In the genomic region with DNA sequence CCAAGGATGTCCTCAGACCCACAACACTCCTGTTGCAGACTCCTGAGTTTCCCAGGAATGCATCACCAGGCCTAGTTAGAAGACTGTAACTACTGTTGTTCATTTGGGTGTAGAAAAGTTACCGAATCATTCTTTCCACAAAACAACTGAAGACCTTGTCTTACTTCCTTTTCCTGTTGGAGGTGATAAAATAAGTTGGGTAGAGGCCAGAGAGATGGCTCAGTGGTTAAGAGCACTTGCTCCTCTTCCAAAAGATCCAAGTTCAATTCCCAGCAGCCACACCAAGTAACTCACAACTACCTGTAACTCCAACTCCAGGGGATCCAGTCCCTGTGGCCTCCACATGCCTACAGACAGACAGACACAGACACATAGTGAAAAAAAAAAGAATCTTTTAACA, we compare ENCODE assay signal across 35 mouse cellular contexts. TPM values are rescaled to one million over a fixed set of nuclear protein-coding genes. Genes with fewer than 3 reads are reported as not detected.
"Had no signal": no experiment of that assay in that cellular context is flagged by ENCODE, and none has a peak within 500 bp of the region (broad histone marks: within the 10 kb centered on the region; RNA-seq: fewer than 3 reads in every experiment).

No protein-coding gene starts in this region.

- H3K4me2 ChIP-seq: heart, embryonic 12.5 days; heart, embryonic 13.5 days; heart, embryonic 15.5 days; hindbrain, embryonic 12.5 days; hindbrain, embryonic 13.5 days; hindbrain, embryonic 14.5 days; hindbrain, embryonic 15.5 days; intestine, embryonic 15.5 days; kidney, embryonic 15.5 days had no signal

- H3K4me3 ChIP-seq: heart, embryonic 12.5 days; heart, embryonic 13.5 days; heart, embryonic 15.5 days; hindbrain, embryonic 10.5 days; hindbrain, embryonic 12.5 days; hindbrain, embryonic 13.5 days; hindbrain, embryonic 15.5 days; intestine, embryonic 15.5 days; kidney, embryonic 15.5 days; layer of hippocampus, adult 2 months; left cerebral cortex, adult 2 months had no signal

- H3K9ac ChIP-seq: heart, embryonic 12.5 days; heart, embryonic 13.5 days; heart, embryonic 15.5 days; hindbrain, embryonic 12.5 days; hindbrain, embryonic 13.5 days; hindbrain, embryonic 14.5 days; hindbrain, embryonic 15.5 days; intestine, embryonic 15.5 days; kidney, embryonic 15.5 days had no signal

- ATAC-seq: hindbrain, embryonic 16.5 days; hindbrain, postnatal 0 days; inflammation-experienced regulatory T-cells, adult 6 months; intestine, embryonic 15.5 days; intestine, embryonic 16.5 days; intestine, postnatal 0 days had no signal

- H3K9me3 ChIP-seq: heart, embryonic 12.5 days; heart, embryonic 13.5 days; heart, embryonic 15.5 days; hindbrain, embryonic 10.5 days; hindbrain, embryonic 12.5 days; hindbrain, embryonic 13.5 days; hindbrain, embryonic 15.5 days; intestine, embryonic 15.5 days; kidney, embryonic 15.5 days had no signal

- H3K27me3 ChIP-seq: heart, embryonic 12.5 days; heart, embryonic 13.5 days; heart, embryonic 15.5 days; hindbrain, embryonic 12.5 days; hindbrain, embryonic 13.5 days; hindbrain, embryonic 15.5 days; intestine, embryonic 15.5 days had no signal

- H3K27ac ChIP-seq: heart, embryonic 13.5 days; heart, embryonic 15.5 days; hindbrain, embryonic 10.5 days; hindbrain, embryonic 12.5 days; hindbrain, embryonic 13.5 days; hindbrain, embryonic 14.5 days; hindbrain, embryonic 15.5 days; hindbrain, postnatal 0 days; intestine, embryonic 15.5 days; kidney, embryonic 15.5 days; kidney, postnatal 0 days; layer of hippocampus, adult 2 months; left cerebral cortex, adult 2 months had no signal

- DNase-seq: heart, postnatal 10 days; heart, postnatal 14 days; heart, postnatal 36 days; heart, postnatal 4 days; kidney, adult 11 months; kidney, adult 18-20 months; kidney, adult 2 months; kidney, adult 8-10 months; kidney, adult 9 months; kidney, postnatal 10 days; kidney, postnatal 14 days; kidney, postnatal 25 days; kidney, postnatal 36 days; kidney, postnatal 4 days; layer of hippocampus, adult 9-11 months; layer of hippocampus, postnatal 36 days had no signal

- H3K4me1 ChIP-seq: heart, embryonic 12.5 days; heart, embryonic 13.5 days; heart, embryonic 15.5 days; hindbrain, embryonic 10.5 days; hindbrain, embryonic 12.5 days; hindbrain, embryonic 13.5 days; hindbrain, embryonic 15.5 days; intestine, embryonic 15.5 days; kidney, embryonic 15.5 days had no signal

- H3K36me3 ChIP-seq: heart, embryonic 12.5 days; heart, embryonic 13.5 days; heart, embryonic 15.5 days; hindbrain, embryonic 10.5 days; hindbrain, embryonic 12.5 days; hindbrain, embryonic 13.5 days; hindbrain, embryonic 15.5 days; intestine, embryonic 15.5 days; kidney, embryonic 15.5 days had no signal

RNA-seq across cellular contexts. Expression of a gene that starts 7.7 kb away (rescaled TPM):
- total RNA-seq: hematopoietic stem cell, adult 5-6 weeks had no signal
